Mouse (Mus musculus): ENCODE data around the gene Nbl1.

DNA sequence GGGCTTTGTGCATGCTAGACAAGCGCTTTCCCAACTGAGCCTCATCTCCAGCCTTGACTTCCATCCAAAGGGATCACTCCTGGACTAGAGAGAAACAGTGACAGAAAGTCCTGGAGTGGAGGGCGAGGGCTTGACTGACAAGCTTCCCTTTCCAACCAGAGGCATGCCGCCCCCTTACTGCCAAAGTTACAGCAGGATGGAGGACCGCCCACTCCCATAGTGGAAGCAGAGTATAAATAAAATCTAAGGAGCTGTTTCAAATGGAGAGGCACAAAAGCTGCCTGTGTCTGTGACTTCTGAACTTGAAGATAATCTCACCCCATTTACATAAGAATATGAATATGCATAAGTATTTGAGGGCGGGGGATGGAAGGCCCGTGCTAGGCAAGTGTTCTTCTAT lies 44.3 kb downstream of the Nbl1 start:
- TF ChIP-seq CTCF (IDR thresholded peaks at IDR 0.05; ENCODE audit: control insufficient read depth, insufficient read depth, insufficient replicate concordance, low read depth, low read length) (no peak), POLR2A (IDR thresholded peaks at IDR 0.05; ENCODE audit: control insufficient read depth, low read depth, low read length) (no peak)

All from testis, adult 2 months (tissue).